Mouse (Mus musculus) ES-Bruce4 (cell line): Measurements from ENCODE around the gene Gm3159.
"Not testable (repeated sequence)": the region's sequence is repeated elsewhere in the genome, so short reads cannot be mapped to it uniquely, and the experiment has no call there.

ENCODE experiments used
- CTCF ChIP-seq: IDR thresholded peaks from one replicate; pipeline ENCODE4 v1.8.1; 2011; ENCODE audit warnings: low read depth, low read length
- EP300 ChIP-seq: IDR thresholded peaks from 2 replicates; pipeline ENCODE4 v1.6.1; 2011; ENCODE audit warnings: low read depth, low read length; ENCODE audit not compliant: insufficient read depth

DNA sequence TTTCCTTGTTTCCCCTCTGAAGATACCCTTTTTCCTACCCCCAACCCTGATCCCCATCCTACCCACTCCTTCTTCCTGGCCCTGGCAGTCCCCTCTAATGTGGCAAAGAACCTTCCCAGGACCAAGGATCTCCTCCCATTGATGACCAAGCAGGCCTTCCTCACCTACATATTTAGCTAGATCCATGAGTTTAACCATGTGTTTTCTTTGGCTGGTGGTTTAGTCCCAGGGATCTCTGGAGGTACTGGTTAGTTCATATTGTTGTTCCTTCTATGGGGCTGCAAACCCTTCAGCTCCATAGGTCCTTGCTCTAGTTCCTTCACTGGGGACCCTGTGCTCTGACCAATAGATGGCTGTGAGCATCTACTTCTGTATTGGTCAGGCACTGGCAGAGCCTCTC is 19.5 kb upstream of the Gm3159 start:
- not testable (repeated sequence) for TF ChIP-seq EP300, CTCF
